Mouse (Mus musculus) left cerebral cortex, adult 9 months (tissue): ENCODE measurements around the gene Carmil1.

ENCODE experiments used
- DNase-seq, 2 experiments: peaks; one replicate each; pipeline ENCODE4 v3.0.0; 2022; ENCODE audit warnings: low spot score in 2 of 2

The Carmil1 gene

DNA sequence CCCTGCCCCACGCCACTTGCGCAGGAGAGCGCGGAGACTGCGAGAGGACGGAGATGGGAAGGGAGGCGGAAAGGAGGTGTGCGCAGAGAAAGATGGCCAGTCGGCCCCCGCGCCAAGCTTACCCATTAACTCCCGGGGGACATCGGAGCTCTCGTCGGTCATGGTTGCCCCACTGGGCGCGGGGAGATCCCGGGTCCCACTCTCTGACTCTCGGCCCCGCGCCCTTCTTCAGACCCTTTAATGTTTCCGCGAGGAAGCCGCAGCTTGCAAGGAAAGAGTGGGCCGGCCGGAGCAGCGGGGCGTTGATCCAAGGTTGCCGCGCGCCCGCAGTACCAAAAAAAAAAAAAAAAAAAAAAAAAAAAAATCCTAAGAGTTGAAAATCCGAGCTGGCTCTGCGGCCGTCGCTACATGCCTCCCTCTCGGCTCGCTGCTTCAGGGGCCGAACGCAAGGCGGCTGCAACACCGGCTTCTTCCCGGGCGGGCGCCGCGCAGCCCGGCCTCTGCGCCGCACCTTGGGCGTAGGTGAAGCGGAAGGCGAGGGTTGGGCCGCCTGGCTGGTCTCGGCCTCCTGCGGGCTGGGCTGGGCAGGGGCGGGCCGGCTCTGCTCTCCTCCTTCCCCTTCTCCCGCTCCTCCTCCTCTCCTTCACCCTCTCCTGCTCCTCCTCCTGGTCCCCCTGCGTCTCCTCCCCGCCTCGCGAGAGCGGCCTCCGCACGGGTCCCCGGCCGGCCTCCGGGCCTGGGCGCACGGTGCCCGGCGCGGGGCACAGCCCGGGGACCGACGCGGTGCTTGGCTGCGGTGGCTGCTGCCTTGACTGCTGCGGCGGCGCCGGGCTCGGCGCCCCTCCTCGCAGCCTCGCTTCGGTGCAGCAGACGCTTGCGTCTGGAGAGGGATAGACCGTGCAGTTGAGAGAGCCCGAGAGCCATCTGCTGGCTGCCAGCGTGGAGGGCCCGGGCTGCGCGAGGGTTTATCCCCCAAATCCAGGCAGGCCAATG lies at the start of gene Carmil1:
Gene Carmil1 (minus strand): TSS at position 357 of the 993 bp plus-strand sequence.
- DNase-seq = peak; percentile 75 to 88

DNA sequence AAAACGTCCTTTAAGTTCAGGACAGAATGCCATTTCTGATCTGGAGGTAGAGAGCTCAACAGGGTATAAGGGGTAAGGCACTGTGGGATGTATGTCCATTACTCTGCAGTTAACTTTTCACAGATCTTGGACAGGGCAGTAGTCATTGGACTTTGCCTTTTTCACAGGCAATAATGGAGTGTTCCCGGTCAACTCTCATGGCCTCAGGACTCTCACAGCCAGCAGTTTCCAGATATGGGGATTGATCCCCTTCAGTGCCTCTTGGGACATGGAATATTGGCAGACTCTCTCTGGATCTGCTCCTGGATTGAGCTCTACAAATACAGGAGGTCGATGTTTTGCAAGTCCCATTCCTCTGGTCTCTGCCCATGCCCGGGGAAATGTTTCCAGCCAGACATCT lies 49.5 kb upstream of the Carmil1 start:
- no peak for DNase-seq

DNA sequence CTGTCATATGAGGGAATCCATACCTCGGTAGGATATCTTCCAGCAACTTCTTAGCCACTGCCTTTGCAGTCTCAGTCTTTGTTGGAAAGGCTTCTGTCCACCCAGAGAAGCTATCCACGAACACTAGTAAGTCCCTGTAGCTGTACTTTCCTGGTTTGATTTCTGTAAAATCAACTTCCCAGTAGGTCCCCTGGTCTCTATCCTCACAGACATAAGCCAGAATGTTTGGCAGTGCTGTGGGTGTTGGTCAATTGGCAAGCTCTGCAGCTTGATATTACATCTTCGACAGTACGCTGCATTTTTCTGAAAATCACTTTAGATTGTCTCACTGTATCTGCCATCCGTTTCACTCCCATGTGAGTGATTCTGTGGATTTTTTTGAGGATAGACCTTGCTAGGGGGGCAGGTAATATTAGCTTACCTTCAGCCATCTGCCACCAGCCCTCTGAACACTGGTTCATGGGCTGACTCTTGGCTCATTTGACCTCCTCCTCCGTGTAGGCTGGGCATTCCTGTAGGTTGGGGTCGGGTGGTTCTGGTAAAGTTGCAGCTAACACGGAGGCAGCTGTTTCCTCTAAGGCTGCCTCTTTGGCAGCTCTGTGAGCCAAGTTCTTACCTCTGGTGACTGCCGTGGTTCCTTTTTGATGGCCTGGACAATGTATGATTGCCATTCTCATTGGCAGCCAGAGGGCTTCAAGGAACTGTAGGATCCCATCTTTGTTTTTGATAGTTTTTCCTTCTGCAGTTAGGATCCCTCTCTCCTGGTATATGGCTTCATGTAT lies 47.6 kb upstream of the Carmil1 start:
- no peak for DNase-seq

DNA sequence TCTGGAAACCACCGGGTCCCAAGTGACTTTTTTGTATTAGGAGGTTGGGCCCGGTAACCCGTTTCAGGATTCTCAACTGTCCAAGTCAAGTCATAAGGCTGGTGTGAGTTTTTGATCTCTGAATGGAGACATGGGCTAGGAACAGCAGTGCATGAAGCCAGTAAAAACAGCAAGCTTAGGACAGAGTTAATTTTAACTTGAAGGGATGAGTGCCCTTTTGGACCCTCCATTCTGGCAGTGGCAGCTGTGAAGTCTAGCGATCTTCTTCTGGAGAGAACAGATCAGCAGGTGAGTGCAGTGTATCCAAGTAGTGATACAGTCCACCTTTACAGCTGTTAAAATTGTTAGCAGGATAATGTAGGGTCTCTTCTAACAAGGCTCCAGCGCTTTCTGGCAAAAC lies 46.6 kb upstream of the Carmil1 start, which contains the start of gene Cmah:
Gene Cmah (plus strand): TSS at position 204 of the 400 bp plus-strand sequence.
- DNase-seq = no peak

DNA sequence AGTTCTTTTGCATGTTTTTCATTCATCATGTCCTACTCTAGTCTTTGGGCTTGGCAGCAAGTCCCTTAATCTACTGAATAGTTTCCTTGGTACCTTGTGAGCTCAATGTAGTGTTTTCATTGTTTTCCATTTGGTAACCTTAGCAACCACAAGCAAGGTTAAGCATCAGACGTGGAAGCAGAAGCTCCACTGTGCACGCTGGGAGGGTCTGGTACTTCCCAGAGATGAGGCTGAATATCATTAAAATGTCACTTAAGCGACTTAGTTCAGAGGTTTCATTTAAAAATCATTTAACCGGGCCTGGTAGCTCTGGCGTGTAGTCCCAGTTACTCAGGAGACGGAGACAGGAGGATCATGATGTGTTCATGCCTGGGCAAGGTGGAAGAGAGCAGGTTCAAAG lies 40.7 kb upstream of the Carmil1 start:
- DNase-seq = no peak

DNA sequence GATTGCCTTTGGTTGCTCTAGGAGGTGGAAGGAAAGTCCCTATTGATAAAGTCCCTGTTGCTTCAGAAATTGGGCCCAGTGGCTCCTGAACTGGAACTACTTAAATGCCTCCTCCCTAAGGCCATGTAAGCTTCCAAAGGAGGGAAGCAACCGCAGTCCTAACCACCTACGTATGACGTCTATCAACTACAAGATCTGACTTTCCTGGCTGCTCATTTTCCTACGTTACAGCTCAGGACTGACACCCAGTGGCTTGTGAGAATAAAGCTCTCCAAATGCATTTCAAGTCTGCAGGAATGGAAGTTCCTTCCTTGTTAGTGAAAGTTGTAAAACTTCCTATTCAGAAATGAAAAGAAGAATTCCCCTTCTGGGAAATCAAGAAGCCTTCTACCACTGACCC lies 38.0 kb upstream of the Carmil1 start:
- DNase-seq = peak in 1 of 2 experiments; percentile 14

DNA sequence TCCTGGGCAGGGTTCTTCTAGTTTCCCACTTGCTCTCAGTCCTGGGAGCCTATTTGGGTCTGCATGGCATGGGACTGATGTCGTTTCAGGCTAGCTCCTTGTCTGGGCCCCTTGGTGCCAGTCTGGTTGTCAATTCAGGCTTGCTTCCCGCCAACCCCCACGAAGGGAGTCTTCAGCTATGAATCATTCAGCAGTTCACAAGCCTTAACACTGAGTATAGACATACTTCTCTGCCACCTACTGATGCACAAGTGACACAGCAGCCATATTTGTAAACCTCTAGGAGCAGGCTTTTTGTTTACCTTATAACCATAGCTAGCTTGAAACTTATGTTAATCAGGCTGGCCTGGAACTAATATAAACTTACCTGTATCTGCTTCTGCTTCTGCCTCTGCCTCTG lies 36.0 kb upstream of the Carmil1 start:
- no peak for DNase-seq

DNA sequence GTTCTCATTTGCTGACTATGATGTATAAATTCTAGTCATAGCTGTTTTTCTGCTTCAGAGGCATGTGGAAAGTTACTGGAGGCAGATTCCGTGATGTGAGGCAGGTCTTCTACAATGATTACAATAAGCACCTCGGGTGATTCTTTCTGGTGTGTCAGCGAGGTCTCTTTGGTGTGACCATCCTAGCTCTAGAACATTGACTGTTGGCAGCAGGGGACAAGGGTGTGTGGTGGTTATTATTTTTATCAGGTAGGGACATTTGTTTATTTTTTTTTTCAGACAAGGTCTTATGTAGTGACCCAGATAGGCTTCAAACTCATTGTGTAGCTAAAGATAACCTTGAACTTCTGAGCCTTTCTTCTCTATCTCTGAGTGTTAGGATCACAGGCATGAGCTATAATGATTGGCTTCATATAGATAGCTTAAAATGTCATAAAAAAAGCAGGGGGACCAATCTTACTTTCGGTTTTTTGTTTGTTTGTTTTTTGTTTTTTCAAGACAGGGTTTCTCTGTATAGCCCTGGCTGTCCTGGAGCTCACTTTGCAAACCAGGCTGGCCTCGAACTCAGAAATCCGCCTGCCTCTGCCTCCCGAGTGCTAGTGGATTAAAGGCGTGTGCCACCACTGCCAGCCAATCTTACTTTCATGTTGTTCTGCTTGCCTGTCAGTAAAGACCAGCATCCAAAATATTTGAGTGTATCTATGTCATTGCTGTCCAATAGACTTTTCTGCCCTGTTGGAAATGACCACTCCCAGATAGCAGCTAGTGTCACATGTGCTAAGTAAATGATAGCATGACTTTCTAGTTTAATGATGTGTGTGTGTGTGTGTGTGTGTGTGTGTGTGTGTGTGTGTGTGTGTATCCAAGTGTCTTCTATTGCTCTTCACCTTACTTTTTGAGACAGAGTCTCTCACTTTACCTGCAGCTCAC lies 30.7 kb upstream of the Carmil1 start:
- DNase-seq = no peak

DNA sequence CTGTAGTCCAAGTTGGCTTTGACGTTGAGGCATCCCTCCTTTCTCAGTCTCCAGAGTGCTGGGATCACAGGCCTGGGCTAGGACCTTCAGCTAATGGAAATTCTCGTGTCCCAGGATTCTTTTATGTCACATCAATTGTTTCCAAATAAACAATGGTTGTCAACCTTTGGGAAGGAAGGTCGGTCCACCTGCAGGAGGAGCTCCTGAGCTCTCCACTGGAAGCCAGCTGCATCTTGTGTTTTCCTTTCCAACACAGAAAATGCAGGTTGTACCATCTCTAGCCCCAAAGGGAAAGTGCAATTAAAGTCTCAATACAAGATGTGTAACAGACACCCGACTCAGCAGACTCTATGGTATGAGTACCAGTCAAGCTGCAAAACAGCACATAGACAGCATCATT lies 25.7 kb upstream of the Carmil1 start:
- DNase-seq = no peak

DNA sequence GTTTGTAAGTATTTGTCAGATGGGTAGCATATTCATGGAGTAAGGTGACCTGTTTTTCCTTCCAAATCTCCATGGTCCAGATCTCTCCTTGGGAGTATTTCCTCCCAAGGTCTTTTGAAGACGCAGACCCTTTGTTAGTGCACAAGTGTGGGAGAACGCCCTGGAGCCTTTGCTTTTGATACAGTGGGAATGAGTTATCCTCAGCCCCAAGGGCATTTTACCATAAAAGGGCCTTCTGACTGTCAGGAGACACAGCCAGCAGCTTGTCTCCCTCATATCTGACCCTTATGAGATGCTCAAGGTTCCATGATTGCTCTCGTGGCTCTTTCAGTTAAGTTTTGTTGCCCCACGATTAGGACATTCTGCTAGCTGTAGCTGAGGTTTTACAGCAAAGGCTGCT lies 24.9 kb upstream of the Carmil1 start:
- no peak for DNase-seq

DNA sequence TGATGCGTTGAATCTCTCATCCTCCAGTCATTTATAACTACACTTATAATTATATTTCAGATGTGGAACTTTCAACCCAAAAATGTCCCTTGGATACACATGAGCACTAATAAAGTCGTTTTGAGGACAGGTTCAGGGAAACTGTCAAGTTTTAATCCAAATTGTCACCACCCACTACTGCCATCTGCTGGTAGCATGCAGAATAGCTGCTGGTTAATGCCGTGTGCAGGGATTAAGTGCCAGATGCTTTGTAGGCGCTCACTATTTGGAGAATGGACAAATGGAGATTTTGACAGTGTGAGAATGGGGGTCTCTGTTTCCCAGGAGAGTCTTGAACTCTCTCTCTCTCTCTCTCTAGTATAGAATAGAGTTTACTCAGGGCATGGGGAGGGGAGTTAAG lies 16.7 kb upstream of the Carmil1 start:
- DNase-seq = peak in 1 of 2 experiments; percentile 31

DNA sequence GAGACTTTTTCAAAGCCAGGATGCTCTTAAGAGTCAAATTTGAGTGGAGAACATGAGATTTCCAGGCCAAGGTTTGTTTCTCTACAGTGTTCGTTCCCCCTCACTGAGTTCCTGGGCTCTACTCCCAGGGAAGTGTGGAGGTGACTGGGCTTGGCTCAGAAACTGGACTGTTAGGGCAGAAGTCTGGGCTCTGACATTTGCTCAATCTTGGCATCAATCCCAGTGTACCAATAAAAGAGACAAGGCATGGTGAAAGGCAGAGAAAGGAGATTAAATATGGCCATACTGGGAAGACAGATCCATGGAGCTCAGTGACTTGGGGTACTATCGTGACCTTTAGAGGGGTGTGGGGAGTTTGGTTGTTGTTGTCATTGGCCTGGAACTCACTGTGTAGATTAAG lies 6.8 kb upstream of the Carmil1 start:
- no peak for DNase-seq

DNA sequence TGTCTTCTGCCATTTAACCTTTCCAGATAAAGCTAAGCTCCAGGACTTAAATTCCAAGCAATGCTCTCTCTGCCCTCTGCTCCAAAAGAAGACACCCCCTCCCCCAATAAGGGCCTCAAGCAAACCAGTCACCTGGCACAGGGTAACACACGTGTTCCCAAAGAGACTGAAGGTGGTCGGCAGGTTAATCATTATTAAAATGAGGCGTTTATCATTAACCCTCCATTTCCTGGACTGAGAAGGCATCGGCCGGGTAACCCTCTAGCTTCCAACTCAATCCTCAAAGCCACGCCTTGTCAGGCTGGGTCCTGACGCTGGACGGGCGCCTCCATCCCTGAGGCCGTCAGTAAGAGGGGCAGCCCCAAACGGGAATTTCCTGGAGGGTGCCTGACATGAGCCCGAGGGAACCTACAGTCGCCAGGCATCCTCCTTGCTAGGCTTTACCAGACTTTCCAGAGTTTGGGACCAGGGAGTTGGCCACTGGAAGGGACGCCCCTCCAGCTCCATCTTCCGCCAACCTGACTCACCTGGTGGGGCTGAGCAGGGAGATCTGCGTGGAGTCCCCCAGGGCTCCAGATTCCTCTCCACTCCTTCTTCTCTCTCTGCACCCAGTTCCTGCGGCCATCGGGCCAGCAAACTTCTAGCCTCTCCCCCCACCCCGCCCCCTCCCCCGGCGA lies 695 bp downstream of the Carmil1 start:
- no peak for DNase-seq

DNA sequence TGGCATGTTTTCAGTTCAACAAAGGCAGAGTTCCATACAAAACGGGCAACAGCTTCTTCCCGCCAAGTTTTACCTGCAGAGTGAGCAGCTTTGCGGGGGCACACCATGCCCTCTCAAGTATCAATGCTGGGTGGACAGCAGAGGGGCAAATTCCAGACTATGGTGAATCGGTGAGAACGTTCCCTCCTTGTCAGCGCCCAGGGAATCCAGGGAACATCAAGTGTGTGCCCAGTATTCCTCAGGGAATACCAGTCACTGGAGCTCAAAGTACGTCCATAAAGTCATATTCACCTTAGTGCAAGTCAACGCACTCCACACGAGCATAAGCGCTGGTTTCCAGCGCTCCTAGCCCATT lies 1.2 kb downstream of the Carmil1 start:
- DNase-seq = no peak

DNA sequence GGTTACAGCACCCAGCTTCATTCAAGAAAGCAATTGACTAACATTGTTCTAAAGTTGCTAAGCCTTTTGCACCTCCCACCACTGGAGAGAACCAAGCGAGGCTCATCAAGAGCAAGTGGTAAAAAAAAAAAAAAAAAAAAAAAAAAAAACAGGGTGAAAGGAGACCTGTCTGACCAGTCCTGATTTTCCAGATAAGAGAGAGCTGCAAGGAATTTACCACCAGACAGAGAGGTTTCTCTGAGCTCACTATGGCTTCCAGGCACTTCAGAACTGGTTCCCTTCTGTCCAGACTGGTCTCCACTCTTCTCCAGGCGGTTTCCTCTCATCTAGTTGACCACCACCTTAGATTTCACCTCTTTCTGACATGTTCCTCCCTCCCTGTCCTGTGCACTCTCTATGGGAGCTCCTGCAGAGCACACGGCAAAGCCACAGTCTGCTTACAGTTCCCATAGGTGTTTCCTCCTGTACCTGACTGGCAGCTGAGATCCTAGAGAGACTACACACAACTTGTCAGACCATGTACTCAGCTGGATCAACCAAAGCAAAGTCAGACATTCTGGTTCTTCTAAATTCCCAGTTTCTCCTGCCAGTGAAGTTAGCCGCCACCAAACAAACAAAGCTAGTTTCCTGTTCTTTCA lies 7.7 kb downstream of the Carmil1 start:
- DNase-seq = no peak

DNA sequence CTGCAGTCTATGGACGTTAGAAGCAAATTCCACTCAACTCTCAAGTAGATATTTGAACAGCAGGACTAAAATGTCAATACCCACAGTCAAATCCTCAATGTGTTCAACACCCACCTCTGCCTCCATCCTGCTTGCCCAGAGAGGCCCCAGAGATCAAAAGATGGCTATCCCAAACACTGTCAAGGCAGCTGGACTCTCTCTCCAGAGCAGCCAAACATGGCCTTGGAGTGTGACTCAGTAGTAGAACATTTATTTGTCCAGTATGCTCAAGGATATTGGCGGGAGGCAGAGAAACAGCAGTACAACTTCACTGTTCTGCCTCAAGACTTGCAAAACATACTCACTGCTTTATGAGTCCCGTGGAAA lies 11.5 kb downstream of the Carmil1 start:
- no peak for DNase-seq

DNA sequence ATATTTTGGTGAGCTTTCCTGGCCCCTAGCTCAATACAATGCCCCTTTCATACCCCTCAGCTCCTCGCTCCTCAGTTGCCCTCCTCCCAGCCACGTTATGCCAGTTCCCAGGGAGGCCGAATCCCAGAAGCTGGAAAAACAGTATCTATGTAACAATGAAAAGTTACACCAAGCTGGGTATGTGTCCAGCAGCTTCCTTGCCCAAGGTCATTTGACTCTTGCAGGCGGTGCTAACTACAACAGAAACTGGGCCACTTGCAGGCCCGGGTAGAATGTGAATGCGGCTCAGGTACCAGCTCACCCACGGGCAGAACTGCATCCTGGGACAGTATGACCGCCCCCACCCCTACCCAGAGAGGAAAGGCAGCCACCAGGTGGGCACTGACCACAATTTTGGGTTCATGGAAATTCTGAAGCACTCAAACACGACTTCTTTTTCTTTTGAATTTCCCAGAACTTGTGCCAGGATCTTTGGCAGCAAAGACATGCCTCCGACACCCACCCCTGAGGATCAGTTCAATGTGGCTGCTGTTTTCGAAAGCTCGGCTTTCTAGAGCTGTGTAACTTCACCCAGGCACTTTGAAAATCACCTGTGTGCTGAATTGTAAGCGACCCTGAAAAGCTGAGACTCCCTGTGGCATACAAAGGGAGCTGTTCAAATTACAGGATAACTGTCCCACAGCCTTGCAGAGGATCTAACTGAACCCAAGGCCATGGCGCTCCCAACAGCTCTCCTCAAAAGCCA lies 12.1 kb downstream of the Carmil1 start:
- DNase-seq = no peak

DNA sequence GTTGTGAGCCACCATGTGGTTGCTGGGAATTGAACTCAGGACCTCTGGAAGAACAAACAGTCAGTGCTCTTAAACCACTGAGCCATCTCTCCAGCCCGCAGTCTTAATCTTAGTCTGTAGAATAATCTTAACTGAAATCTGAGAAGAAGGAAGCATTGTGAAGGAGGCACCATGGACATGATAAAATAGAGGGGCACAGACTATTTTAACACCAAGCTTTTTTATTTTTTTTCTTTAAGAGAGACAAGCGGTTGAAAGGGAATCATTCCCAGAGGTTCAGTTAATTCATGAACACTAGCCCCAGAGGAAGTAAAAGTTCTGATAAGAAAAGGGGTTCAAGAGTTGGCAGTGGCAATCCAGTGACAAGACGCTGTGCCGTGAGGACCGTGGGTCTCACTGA lies 15.8 kb downstream of the Carmil1 start:
- DNase-seq = no peak

DNA sequence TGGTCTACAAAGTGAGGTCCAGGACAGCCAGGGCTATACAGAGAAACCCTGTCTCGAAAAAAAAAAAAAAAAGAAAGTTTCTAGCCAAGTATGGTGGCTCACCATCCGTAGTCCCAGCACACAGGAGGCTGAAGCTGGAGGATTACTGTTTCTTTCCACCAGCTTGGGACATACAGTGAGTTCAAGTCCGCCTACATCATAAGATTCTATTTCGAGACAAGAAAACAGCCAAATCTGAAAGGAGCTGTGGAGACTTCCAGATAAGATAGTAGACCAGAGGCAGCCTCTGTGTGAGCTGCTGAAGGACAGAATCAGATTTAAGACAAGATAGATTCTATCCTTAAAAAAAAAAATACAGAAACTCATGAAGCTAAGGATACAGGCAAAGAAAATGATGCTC lies 17.0 kb downstream of the Carmil1 start:
- no peak for DNase-seq
